Mouse (Mus musculus): Measurements from ENCODE around the gene Tnfsf10.

The Tnfsf10 gene

DNA sequence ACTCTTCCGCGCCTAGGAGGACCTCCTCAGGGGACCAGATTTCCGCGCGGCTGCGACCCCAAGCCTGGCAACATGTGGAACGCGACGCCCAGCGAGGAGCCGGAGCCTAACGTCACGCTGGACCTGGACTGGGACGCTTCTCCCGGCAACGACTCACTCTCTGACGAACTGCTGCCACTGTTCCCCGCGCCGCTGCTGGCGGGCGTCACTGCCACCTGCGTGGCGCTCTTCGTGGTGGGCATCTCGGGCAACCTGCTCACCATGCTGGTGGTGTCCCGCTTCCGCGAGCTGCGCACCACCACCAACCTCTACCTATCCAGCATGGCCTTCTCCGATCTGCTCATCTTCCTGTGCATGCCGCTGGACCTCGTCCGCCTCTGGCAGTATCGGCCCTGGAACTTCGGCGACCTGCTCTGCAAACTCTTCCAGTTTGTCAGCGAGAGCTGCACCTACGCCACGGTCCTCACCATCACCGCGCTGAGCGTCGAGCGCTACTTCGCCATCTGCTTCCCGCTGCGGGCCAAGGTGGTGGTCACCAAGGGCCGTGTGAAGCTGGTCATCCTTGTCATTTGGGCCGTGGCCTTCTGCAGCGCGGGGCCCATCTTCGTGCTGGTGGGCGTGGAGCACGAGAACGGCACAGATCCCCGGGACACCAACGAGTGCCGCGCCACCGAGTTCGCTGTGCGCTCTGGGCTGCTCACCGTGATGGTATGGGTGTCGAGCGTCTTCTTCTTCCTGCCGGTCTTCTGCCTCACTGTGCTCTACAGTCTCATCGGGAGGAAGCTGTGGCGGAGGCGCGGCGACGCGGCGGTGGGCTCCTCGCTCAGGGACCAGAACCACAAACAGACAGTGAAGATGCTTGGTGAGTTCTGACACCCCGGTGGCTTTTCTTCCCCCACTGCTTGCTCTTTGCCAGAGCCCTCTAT, 55.2 kb downstream of the Tnfsf10 start:
- peak; percentile 77 for DNase-seq

DNA sequence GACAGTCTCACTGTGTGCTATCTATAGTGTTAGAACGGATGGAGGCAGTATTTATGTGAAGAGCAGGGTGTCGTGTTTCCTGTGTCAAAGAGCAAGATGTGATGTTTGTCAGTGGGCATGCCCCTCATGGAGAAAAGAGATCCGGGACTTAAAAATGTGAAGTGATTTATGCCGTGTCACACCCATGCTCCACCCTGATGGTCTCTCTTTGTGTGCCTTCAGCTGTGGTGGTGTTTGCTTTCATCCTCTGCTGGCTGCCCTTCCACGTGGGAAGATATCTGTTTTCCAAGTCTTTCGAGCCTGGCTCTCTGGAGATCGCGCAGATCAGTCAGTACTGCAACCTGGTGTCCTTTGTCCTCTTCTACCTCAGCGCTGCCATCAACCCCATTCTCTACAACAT, 57.6 kb downstream of the Tnfsf10 start:
- DNase-seq, result peak; percentile 63

DNA sequence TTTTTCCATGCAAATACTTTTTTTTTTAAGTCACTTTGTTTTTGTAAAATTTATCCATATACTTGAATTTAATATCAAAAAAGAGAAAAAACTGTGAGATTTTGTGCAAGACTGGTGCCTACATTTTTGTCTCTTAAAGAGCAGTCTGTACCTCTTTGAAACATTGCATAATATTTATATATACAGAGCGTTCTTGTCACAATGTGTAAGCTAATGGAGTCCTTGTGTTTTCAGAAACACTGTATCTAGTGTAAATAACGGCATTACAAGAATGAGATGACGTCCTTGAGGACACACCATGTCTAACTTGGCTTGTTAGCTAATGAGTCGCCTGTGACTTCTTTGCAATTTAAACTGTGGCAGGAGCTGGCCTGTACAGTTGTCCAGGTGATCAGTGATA, 61.1 kb downstream of the Tnfsf10 start:
- DNase-seq, result no peak

DNA sequence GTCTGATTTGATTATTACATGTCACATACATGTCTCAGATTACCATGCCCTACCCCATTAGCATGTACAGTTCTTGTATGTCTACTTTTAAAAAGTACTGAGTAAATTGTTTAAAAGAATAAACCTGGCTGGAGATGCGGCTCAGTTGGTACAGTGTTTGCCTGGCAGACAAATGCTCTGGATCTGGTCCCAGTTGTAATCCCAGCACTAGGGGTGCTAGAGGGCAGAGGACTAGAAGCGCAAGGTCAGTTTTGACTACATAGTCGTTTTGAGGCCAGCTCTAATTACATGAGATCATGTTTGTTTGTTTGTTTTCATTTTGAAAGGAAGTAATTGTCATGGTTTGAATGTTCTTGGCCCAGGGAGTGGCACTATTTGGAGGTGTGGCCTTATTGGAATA, 68.0 kb downstream of the Tnfsf10 start:
- DNase-seq, result peak; percentile 77

DNA sequence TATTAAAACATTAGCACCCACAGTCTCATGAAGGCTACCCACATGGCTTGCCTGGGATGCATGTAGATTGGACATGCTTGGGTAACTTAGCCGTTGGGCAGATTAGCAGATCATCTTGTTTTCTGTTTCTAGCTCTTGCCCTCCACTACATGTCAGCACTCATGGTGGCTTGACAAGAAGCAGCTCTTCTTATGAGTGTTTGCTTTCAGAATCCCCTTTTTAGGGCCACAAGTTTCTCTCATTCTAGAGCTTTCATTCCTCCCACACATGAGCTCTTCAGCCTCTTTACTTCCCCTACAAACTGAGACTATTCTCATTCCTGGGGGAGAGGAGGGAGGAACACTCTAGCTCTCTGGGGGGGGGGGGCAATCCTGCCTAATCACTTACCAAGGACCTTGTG, 73.1 kb downstream of the Tnfsf10 start:
- peak; percentile 55 for DNase-seq
